ENCODE assay signal across 23 mouse cellular contexts in the genomic region with DNA sequence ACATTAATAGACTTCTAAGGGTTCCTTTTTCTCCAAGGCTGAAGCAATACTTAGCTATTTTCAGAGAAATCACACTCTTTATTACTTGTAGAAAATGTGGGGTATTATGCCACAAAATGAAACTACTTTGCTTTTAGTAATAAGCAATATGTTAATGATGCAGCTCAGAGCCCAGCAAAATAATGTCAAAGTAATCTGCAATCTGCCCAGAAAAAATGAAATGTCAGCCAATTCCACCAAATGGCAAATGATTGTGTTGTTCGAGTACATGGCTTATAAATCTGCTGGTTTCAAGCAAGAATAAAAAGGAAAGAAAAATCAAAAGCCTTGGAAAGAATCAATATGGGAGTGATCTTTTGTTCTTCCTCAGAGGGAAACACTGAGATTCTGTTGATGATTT.
DNase-seq lines count a peak whose midpoint lies in the region; ATAC-seq and TF ChIP-seq lines count a peak whose summit lies in the region.
"Had no signal": no experiment of that assay in that cellular context is flagged by ENCODE, and none has a peak within 500 bp of the region (broad histone marks: within the 10 kb centered on the region; RNA-seq: fewer than 3 reads in every experiment).

No protein-coding gene starts in this region.

- H3K36me3 ChIP-seq in forebrain, embryonic 14.5 days (ENCODE audit: control insufficient read depth, insufficient read depth, low read length) = no peaks in the 10 kb centered on the region
- no peaks in the 10 kb centered on the region for H3K36me3 ChIP-seq in forebrain, embryonic 12.5 days (replicated peaks)
- no peaks in the 10 kb centered on the region for H3K36me3 ChIP-seq in lung, postnatal 0 days (ENCODE audit: insufficient read depth, low read length)
- H3K36me3 ChIP-seq: embryonic facial prominence, embryonic 10.5 days; heart, embryonic 13.5 days; kidney, embryonic 15.5 days; limb, embryonic 12.5 days; liver, embryonic 12.5 days; midbrain, embryonic 10.5 days had no signal

- no peak for TF ChIP-seq CTCF in lung, postnatal 0 days (IDR thresholded peaks at IDR 0.05)

- no peak overlapping the region for H3K4me2 ChIP-seq in forebrain, embryonic 14.5 days (ENCODE audit: low read length)
- no peak overlapping the region for H3K4me2 ChIP-seq in forebrain, embryonic 12.5 days
- no peak overlapping the region for H3K4me2 ChIP-seq in lung, postnatal 0 days (replicated peaks; ENCODE audit: low read depth, low read length)
- H3K4me2 ChIP-seq: heart, embryonic 13.5 days; kidney, embryonic 15.5 days; limb, embryonic 12.5 days; liver, embryonic 12.5 days had no signal

- no peak overlapping the region for H3K4me3 ChIP-seq in forebrain, embryonic 14.5 days (ENCODE audit: low read depth, low read length)
- no peak overlapping the region for H3K4me3 ChIP-seq in forebrain, embryonic 12.5 days (replicated peaks)
- H3K4me3 ChIP-seq in lung, postnatal 0 days (ENCODE audit: low read depth, low read length) = no peak overlapping the region
- H3K4me3 ChIP-seq: embryonic facial prominence, embryonic 10.5 days; heart, embryonic 13.5 days; kidney, embryonic 15.5 days; limb, embryonic 12.5 days; liver, embryonic 12.5 days; midbrain, embryonic 10.5 days had no signal

- TF ChIP-seq EP300 in lung, postnatal 0 days (IDR thresholded peaks at IDR 0.05) = no peak

- no peak for ATAC-seq in forebrain, embryonic 14.5 days
- no peak for ATAC-seq in forebrain, embryonic 12.5 days (ENCODE audit: low FRiP score)
- no peak for ATAC-seq in lung, postnatal 0 days
- ATAC-seq: hindbrain, embryonic 16.5 days; intestine, embryonic 16.5 days; liver, embryonic 12.5 days had no signal

- H3K27ac ChIP-seq in forebrain, embryonic 14.5 days (ENCODE audit: low read depth, low read length) = 0 out of 2 replicates have a peak overlapping the region, but pooled peaks have one; percentile 0
- no peak overlapping the region for H3K27ac ChIP-seq in forebrain, embryonic 12.5 days
- no peak overlapping the region for H3K27ac ChIP-seq in lung, postnatal 0 days (ENCODE audit: low read length)
- H3K27ac ChIP-seq: embryonic facial prominence, embryonic 10.5 days; heart, embryonic 13.5 days; kidney, embryonic 15.5 days; limb, embryonic 12.5 days; liver, embryonic 12.5 days; midbrain, embryonic 10.5 days had no signal

- no peaks in the 10 kb centered on the region for H3K27me3 ChIP-seq in forebrain, embryonic 14.5 days (replicated peaks; ENCODE audit: control insufficient read depth, insufficient read depth, low read length)
- H3K27me3 ChIP-seq in forebrain, embryonic 12.5 days = no peaks in the 10 kb centered on the region
- no peaks in the 10 kb centered on the region for H3K27me3 ChIP-seq in lung, postnatal 0 days (replicated peaks; ENCODE audit: insufficient read depth, low read length)
- H3K27me3 ChIP-seq: CH12.LX; heart, embryonic 13.5 days; kidney, embryonic 15.5 days; limb, embryonic 12.5 days; liver, embryonic 12.5 days had no signal

- H3K9ac ChIP-seq in forebrain, embryonic 14.5 days (ENCODE audit: low read length) = no peak overlapping the region
- no peak overlapping the region for H3K9ac ChIP-seq in forebrain, embryonic 12.5 days
- no peak overlapping the region for H3K9ac ChIP-seq in lung, postnatal 0 days (replicated peaks; ENCODE audit: low read depth)
- H3K9ac ChIP-seq: heart, embryonic 13.5 days; kidney, embryonic 15.5 days; limb, embryonic 12.5 days; liver, embryonic 12.5 days had no signal

- DNase-seq in forebrain, embryonic 14.5 days (ENCODE audit: low spot score) = peak; percentile 49
- peak; percentile 70 to 89 for DNase-seq in layer of hippocampus, adult 18-20 months (ENCODE audit: low spot score in 2 of 2)
- DNase-seq in layer of hippocampus, postnatal 25 days (ENCODE audit: extremely low spot score in 1 of 2, low spot score in 1 of 2) = no peak
- peak; percentile 81 for DNase-seq in cerebellum, adult 9-10 months
- no peak for DNase-seq in lung, postnatal 36 days
- DNase-seq in lung, postnatal 0 days (ENCODE audit: low spot score) = no peak
- DNase-seq: adrenal gland, postnatal 25 days; gastrocnemius, postnatal 14 days; heart, adult 18-20 months; kidney, postnatal 4 days; lung, adult 2 months; lung, postnatal 4 days; thymus, postnatal 25 days had no signal

- 64% methylated on average over 1 of the region's 1 CpGs for WGBS in forebrain, embryonic 14.5 days
- 69% methylated on average over 1 of the region's 1 CpGs for WGBS in forebrain, embryonic 12.5 days
- WGBS in lung, postnatal 0 days = 63% methylated on average over 1 of the region's 1 CpGs

- H3K4me1 ChIP-seq in forebrain, embryonic 14.5 days (ENCODE audit: control insufficient read depth, insufficient read depth, low read length) = no peaks in the 10 kb centered on the region
- H3K4me1 ChIP-seq in forebrain, embryonic 12.5 days = no peaks in the 10 kb centered on the region
- H3K4me1 ChIP-seq in lung, postnatal 0 days (ENCODE audit: insufficient read depth, low read depth, low read length) = no peaks in the 10 kb centered on the region
- H3K4me1 ChIP-seq: embryonic facial prominence, embryonic 10.5 days; heart, embryonic 13.5 days; kidney, embryonic 15.5 days; limb, embryonic 12.5 days; liver, embryonic 12.5 days; midbrain, embryonic 10.5 days had no signal

- H3K9me3 ChIP-seq in forebrain, embryonic 14.5 days (replicated peaks; ENCODE audit: control insufficient read depth, low read length) = no peaks in the 10 kb centered on the region
- no peaks in the 10 kb centered on the region for H3K9me3 ChIP-seq in forebrain, embryonic 12.5 days
- H3K9me3 ChIP-seq in lung, postnatal 0 days (ENCODE audit: low read length) = no peaks in the 10 kb centered on the region
- H3K9me3 ChIP-seq: embryonic facial prominence, embryonic 10.5 days; heart, embryonic 13.5 days; kidney, embryonic 15.5 days; limb, embryonic 12.5 days; liver, embryonic 12.5 days; midbrain, embryonic 10.5 days had no signal

Comparison
In these comparisons a context has a peak if more than half of its experiments do, and no peak if none do; other contexts are left out.
1. DNase-seq: peak in forebrain, embryonic 14.5 days (single experiment), layer of hippocampus, adult 18-20 months (2 of 2) and cerebellum, adult 9-10 months (single experiment); none in layer of hippocampus, postnatal 25 days (0 of 2), lung, postnatal 36 days (single experiment) and lung, postnatal 0 days (single experiment).